In the genomic region with DNA sequence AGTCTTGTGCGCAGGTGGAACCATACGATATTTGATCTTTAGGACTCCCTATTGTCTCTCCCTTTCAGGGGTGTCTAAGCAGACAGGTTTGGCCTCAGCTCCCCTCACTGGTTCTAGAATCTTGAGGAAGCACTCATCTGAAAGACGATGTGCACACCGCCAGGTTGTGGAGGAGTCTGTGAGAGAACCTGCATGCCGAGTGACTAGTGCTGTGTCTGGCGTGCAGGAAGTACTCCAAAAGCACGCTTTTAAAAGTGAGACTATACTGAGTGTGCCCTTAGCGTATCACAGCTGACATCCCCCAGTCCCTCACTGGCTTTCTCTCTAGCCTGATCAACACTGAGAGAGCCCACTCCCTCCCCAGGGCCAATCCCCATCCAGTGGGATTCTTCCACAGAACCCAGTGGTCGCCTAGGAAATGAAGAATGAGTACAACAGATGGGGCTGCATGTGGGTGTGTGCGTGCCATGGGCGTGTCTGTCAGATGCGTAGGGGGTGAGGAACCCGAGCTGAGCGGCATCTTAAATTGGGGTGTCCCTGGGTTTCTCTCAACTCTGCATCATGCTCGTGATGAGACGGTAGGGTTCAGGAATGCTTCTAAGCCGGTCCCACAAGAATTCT, we compare ENCODE assay signal across 15 mouse cellular contexts. TPM values are rescaled to one million over a fixed set of nuclear protein-coding genes. Genes with fewer than 3 reads are reported as not detected.
DNase-seq lines count a peak whose midpoint lies in the region; ATAC-seq lines count a peak whose summit lies in the region.
"Had no signal": no experiment of that assay in that cellular context is flagged by ENCODE, and none has a peak within 500 bp of the region (broad histone marks: within the 10 kb centered on the region; RNA-seq: fewer than 3 reads in every experiment).

No protein-coding gene starts in this region.

- no peak overlapping the region for H3K4me3 ChIP-seq in heart, embryonic 12.5 days
- no peak overlapping the region for H3K4me3 ChIP-seq in forebrain, embryonic 16.5 days (replicated peaks; ENCODE audit: low read length)
- H3K4me3 ChIP-seq in neural tube, embryonic 15.5 days (replicated peaks): no peak overlapping the region

- H3K36me3 ChIP-seq in heart, embryonic 12.5 days: no peaks in the 10 kb centered on the region
- no peaks in the 10 kb centered on the region for H3K36me3 ChIP-seq in forebrain, embryonic 16.5 days (ENCODE audit: control insufficient read depth, insufficient read depth)
- no peaks in the 10 kb centered on the region for H3K36me3 ChIP-seq in neural tube, embryonic 15.5 days

- 0 out of 2 replicates have a peak, but pooled peaks cover 3% of the 10 kb centered on the region for H3K27me3 ChIP-seq in heart, embryonic 12.5 days (replicated peaks)
- H3K27me3 ChIP-seq in forebrain, embryonic 16.5 days (replicated peaks; ENCODE audit: control insufficient read depth, insufficient read depth, low read length): no peaks in the 10 kb centered on the region
- H3K27me3 ChIP-seq in neural tube, embryonic 15.5 days (replicated peaks): no peaks in the 10 kb centered on the region

- no peak for ATAC-seq in heart, embryonic 12.5 days (ENCODE audit: insufficient number of reproducible peaks, low FRiP score)
- ATAC-seq in forebrain, embryonic 16.5 days: peak; percentile 46; the same call in 1 of the 2 replicates
- peak; percentile 37 for ATAC-seq in neural tube, embryonic 15.5 days (ENCODE audit: low FRiP score)
- no peak for ATAC-seq in inflammation-experienced regulatory T-cells, adult 6 months
- ATAC-seq: intestine, postnatal 0 days had no signal

- H3K4me2 ChIP-seq in heart, embryonic 12.5 days: no peak overlapping the region
- H3K4me2 ChIP-seq in forebrain, embryonic 16.5 days (ENCODE audit: low read length): no peak overlapping the region
- no peak overlapping the region for H3K4me2 ChIP-seq in neural tube, embryonic 15.5 days
- H3K4me2 ChIP-seq: heart, embryonic 11.5 days had no signal

- H3K9me3 ChIP-seq in heart, embryonic 12.5 days (replicated peaks): no peaks in the 10 kb centered on the region
- no peaks in the 10 kb centered on the region for H3K9me3 ChIP-seq in forebrain, embryonic 16.5 days (ENCODE audit: control insufficient read depth, low read length)
- no peaks in the 10 kb centered on the region for H3K9me3 ChIP-seq in neural tube, embryonic 15.5 days (replicated peaks)

- 78% methylated on average over 17 of the region's 17 CpGs for WGBS in heart, embryonic 12.5 days
- 31% methylated on average over 17 of the region's 17 CpGs for WGBS in forebrain, embryonic 16.5 days
- 37% methylated on average over 17 of the region's 17 CpGs for WGBS in neural tube, embryonic 15.5 days

- no peak overlapping the region for H3K27ac ChIP-seq in heart, embryonic 12.5 days (ENCODE audit: poor library complexity, severe bottlenecking)
- no peak overlapping the region for H3K27ac ChIP-seq in forebrain, embryonic 16.5 days (ENCODE audit: low read length)
- H3K27ac ChIP-seq in neural tube, embryonic 15.5 days (replicated peaks): no peak overlapping the region; the same call in 1 of the 2 replicates

- no peaks in the 10 kb centered on the region for H3K4me1 ChIP-seq in heart, embryonic 12.5 days (replicated peaks)
- H3K4me1 ChIP-seq in forebrain, embryonic 16.5 days (replicated peaks; ENCODE audit: control insufficient read depth, insufficient read depth, low read length): peaks cover 29% of the 10 kb centered on the region
- peaks cover 64% of the 10 kb centered on the region for H3K4me1 ChIP-seq in neural tube, embryonic 15.5 days

- peak; percentile 79 for DNase-seq in heart, adult 11 months
- DNase-seq in layer of hippocampus, postnatal 14 days (ENCODE audit: low spot score in 2 of 2): peak; percentile 31 to 51
- DNase-seq in thymus, postnatal 4 days: no peak
- no peak for DNase-seq in lung, postnatal 10 days

- H3K9ac ChIP-seq in heart, embryonic 12.5 days: no peak overlapping the region
- H3K9ac ChIP-seq in forebrain, embryonic 16.5 days (replicated peaks; ENCODE audit: low read depth, low read length): no peak overlapping the region
- H3K9ac ChIP-seq in neural tube, embryonic 15.5 days (replicated peaks): no peak overlapping the region

RNA-seq across cellular contexts. Expression of a gene that starts 37.1 kb away (rescaled TPM):
- polyA plus RNA-seq in heart, embryonic 12.5 days (2016; fragmentation: Nextera tagmentation; extraction: Ambion mirVana): 0.17 and 0.27 TPM in 2 replicates
- polyA plus RNA-seq in forebrain, embryonic 16.5 days (2015; fragmentation: Nextera tagmentation; extraction: Ambion mirVana): not detected in 2 replicates
- total RNA-seq in layer of hippocampus, postnatal 14 days (2021): 1 to 10 TPM; 6.3 to 8.5 TPM
- not detected in 2 replicates for polyA plus RNA-seq in neural tube, embryonic 15.5 days (2015; fragmentation: Nextera tagmentation; extraction: Ambion mirVana)
- not detected for polyA plus RNA-seq in inflammation-experienced regulatory T-cells, adult 6 months (2017; shearing (Covaris generic))
- total RNA-seq: adrenal gland, postnatal 4 days; MEL had no signal
- polyA plus RNA-seq: intestine, postnatal 0 days; liver, embryonic 16.5 days; small intestine, adult 2 months; urinary bladder, adult 2 months had no signal

Comparison
In these comparisons a context has a peak if more than half of its experiments do, and no peak if none do; other contexts are left out.
1. DNase-seq: peak in heart, adult 11 months (single experiment) and layer of hippocampus, postnatal 14 days (2 of 2); none in thymus, postnatal 4 days (single experiment) and lung, postnatal 10 days (single experiment).
2. ATAC-seq: peak in forebrain, embryonic 16.5 days (single experiment) and neural tube, embryonic 15.5 days (single experiment); none in heart, embryonic 12.5 days (single experiment) and inflammation-experienced regulatory T-cells, adult 6 months (single experiment).